Mouse (Mus musculus): ENCODE results near the gene Ephb2.

Gene Ephb2

GRCm38 (mm10) chr4:136703351-136703750, 132.4 kb downstream of the Ephb2 start:
- DNase-seq (ENCODE audit: low spot score in 2 of 2) = no peak

GRCm38 (mm10) chr4:136702456-136702855, 133.3 kb downstream of the Ephb2 start:
- no peak for DNase-seq (ENCODE audit: low spot score in 2 of 2)

GRCm38 (mm10) chr4:136701236-136701635, 134.6 kb downstream of the Ephb2 start:
- no peak for DNase-seq (ENCODE audit: low spot score in 2 of 2)

GRCm38 (mm10) chr4:136699084-136699450, 136.7 kb downstream of the Ephb2 start:
- DNase-seq (ENCODE audit: low spot score in 2 of 2) = no peak

GRCm38 (mm10) chr4:136698404-136699083, 137.2 kb downstream of the Ephb2 start:
- no peak for DNase-seq (ENCODE audit: low spot score in 2 of 2)

- no peak for DNase-seq (ENCODE audit: low spot score in 2 of 2)
Measured at GRCm38 (mm10) chr4:136697325-136697724, 138.5 kb downstream of the Ephb2 start.

GRCm38 (mm10) chr4:136696381-136696925, 139.3 kb downstream of the Ephb2 start:
- peak; percentile 18 to 41 for DNase-seq (ENCODE audit: low spot score in 2 of 2)

- no peak for DNase-seq (ENCODE audit: low spot score in 2 of 2)
Measured at GRCm38 (mm10) chr4:136695696-136696095, 140.1 kb downstream of the Ephb2 start.

GRCm38 (mm10) chr4:136690034-136690433, 145.8 kb downstream of the Ephb2 start:
- no peak for DNase-seq (ENCODE audit: low spot score in 2 of 2)

GRCm38 (mm10) chr4:136688113-136688512, 147.7 kb downstream of the Ephb2 start:
- no peak for DNase-seq (ENCODE audit: low spot score in 2 of 2)

GRCm38 (mm10) chr4:136685431-136685869, 150.3 kb downstream of the Ephb2 start:
- DNase-seq (ENCODE audit: low spot score in 2 of 2) = no peak

- no peak for DNase-seq (ENCODE audit: low spot score in 2 of 2)
Measured at GRCm38 (mm10) chr4:136684485-136684884, 151.3 kb downstream of the Ephb2 start.

GRCm38 (mm10) chr4:136680641-136681040, 155.1 kb downstream of the Ephb2 start:
- DNase-seq (ENCODE audit: low spot score in 2 of 2) = no peak

GRCm38 (mm10) chr4:136679221-136679620, 156.6 kb downstream of the Ephb2 start:
- DNase-seq (ENCODE audit: low spot score in 2 of 2) = no peak

GRCm38 (mm10) chr4:136678480-136678879, 157.3 kb downstream of the Ephb2 start:
- DNase-seq (ENCODE audit: low spot score in 2 of 2) = peak; percentile 62 to 72

GRCm38 (mm10) chr4:136675439-136675838, 160.3 kb downstream of the Ephb2 start:
- no peak for DNase-seq (ENCODE audit: low spot score in 2 of 2)

- DNase-seq (ENCODE audit: low spot score in 2 of 2) = no peak
Measured at GRCm38 (mm10) chr4:136672335-136673090, 163.3 kb downstream of the Ephb2 start.

- no peak for DNase-seq (ENCODE audit: low spot score in 2 of 2)
Measured at GRCm38 (mm10) chr4:136667757-136668156, 168.0 kb downstream of the Ephb2 start.

- no peak for DNase-seq (ENCODE audit: low spot score in 2 of 2)
Measured at GRCm38 (mm10) chr4:136666002-136666401, 169.8 kb downstream of the Ephb2 start.

GRCm38 (mm10) chr4:136665068-136665467, 170.7 kb downstream of the Ephb2 start:
- DNase-seq (ENCODE audit: low spot score in 2 of 2) = no peak

GRCm38 (mm10) chr4:136657914-136658313, 177.9 kb downstream of the Ephb2 start:
- no peak for DNase-seq (ENCODE audit: low spot score in 2 of 2)

GRCm38 (mm10) chr4:136653692-136654234, 182.0 kb downstream of the Ephb2 start:
- no peak for DNase-seq (ENCODE audit: low spot score in 2 of 2)

- DNase-seq (ENCODE audit: low spot score in 2 of 2) = no peak
Measured at GRCm38 (mm10) chr4:136653019-136653418, 182.8 kb downstream of the Ephb2 start.

All from urinary bladder, adult 18-20 months (tissue).